Mouse (Mus musculus) brain, embryonic 14.5 days (tissue): Measurements from ENCODE around the gene Ubash3b.

Experiments
- CTCF ChIP-seq: fragments of 200-500 bp; IDR thresholded peaks from 2 replicates; pipeline ENCODE4 v1.5.1; 2012; ENCODE audit warnings: inconsistent platforms, mild to moderate bottlenecking, moderate library complexity, borderline replicate concordance; ENCODE audit not compliant: insufficient read depth, insufficient read length; ENCODE audit errors: extremely low read depth
- POLR2A ChIP-seq: fragments of 200-500 bp; IDR thresholded peaks from 2 replicates; pipeline ENCODE4 v1.6.1; 2012; ENCODE audit warnings: mild to moderate bottlenecking, inconsistent platforms, borderline replicate concordance; ENCODE audit not compliant: poor library complexity, insufficient read depth, insufficient read length, severe bottlenecking; ENCODE audit errors: extremely low read depth

GRCm38 (mm10) chr9:40982480-40982879 is 179.0 kb downstream of the Ubash3b start:
- TF ChIP-seq CTCF, result peak; percentile 87
- TF ChIP-seq POLR2A, result no peak
